Mouse (Mus musculus) hindbrain, embryonic 10.5 days (tissue): ENCODE measurements at regions not wholly inside any gene's neighbourhood (a gene's known extent, or its start where the extent isn't known, plus 50 kb on each side); places are given as distances from the start of the nearest gene placed in this dataset.

Experiments
- DNase-seq: peaks from one replicate; pipeline ENCODE4 v3.0.0-alpha.2; 2017; ENCODE audit warnings: low spot score
- H3K27ac ChIP-seq: fragments of 300-500 bp; sonication (generic); 2 replicates; pipeline ENCODE4 v1.5.1; 2016; ENCODE audit warnings: mild to moderate bottlenecking, moderate library complexity
- H3K27me3 ChIP-seq: fragments of 300-500 bp; sonication (generic); 2 replicates; pipeline ENCODE4 v1.6.1; 2016; ENCODE audit warnings: mild to moderate bottlenecking; ENCODE audit not compliant: poor library complexity, insufficient read depth, severe bottlenecking
- H3K36me3 ChIP-seq: fragments of 300-500 bp; sonication (generic); 2 replicates; pipeline ENCODE4 v1.6.1; 2016; ENCODE audit warnings: mild to moderate bottlenecking, moderate library complexity
- H3K4me1 ChIP-seq: fragments of 300-500 bp; sonication (generic); replicated peaks from 2 replicates; pipeline ENCODE4 v1.6.1; 2016; ENCODE audit warnings: mild to moderate bottlenecking
- H3K4me3 ChIP-seq: fragments of 300-500 bp; sonication (generic); 2 replicates; pipeline ENCODE4 v1.5.1; 2016; ENCODE audit warnings: mild to moderate bottlenecking, moderate library complexity
- H3K9me3 ChIP-seq: fragments of 300-500 bp; sonication (generic); 2 replicates; pipeline ENCODE4 v1.6.1; 2016; ENCODE audit warnings: mild to moderate bottlenecking, moderate library complexity
- WGBS: fragments of 180-500 bp; shearing (Covaris S2); methylation state at CpG from one replicate; pipeline ENCODE4 v1.1.7; 2016; 5-methylcytosine and 5-hydroxymethylcytosine counted together

GRCm38 (mm10) chr2:178987935-178988334, 454.3 kb upstream of the Cdh4 start:
- H3K36me3 ChIP-seq = no peaks in the 10 kb centered on the region
- no peak overlapping the region for H3K27ac ChIP-seq
- no peak overlapping the region for H3K4me3 ChIP-seq
- no peaks in the 10 kb centered on the region for H3K9me3 ChIP-seq
- H3K4me1 ChIP-seq = peaks cover 15% of the 10 kb centered on the region
- 72% methylated on average over 10 of the region's 10 CpGs for WGBS
- H3K27me3 ChIP-seq = 0 out of 2 replicates have a peak, but pooled peaks cover 9% of the 10 kb centered on the region
- DNase-seq = no peak

GRCm38 (mm10) chr2:178989291-178989690, 452.9 kb upstream of the Cdh4 start:
- Histone ChIP-seq H3K27ac (no peak overlapping the region), H3K4me1 (peaks cover 15% of the 10 kb centered on the region), H3K4me3 (no peak overlapping the region), H3K27me3 (no peaks in the 10 kb centered on the region), H3K9me3 (no peaks in the 10 kb centered on the region), H3K36me3 (no peaks in the 10 kb centered on the region)
- no peak for DNase-seq
- 82% methylated on average over 7 of the region's 7 CpGs for WGBS

- Histone ChIP-seq H3K4me3 (no peak overlapping the region), H3K9me3 (no peaks in the 10 kb centered on the region), H3K27ac (no peak overlapping the region), H3K4me1 (peaks cover 15% of the 10 kb centered on the region), H3K27me3 (no peaks in the 10 kb centered on the region), H3K36me3 (no peaks in the 10 kb centered on the region)
- peak; percentile 13 for DNase-seq
- 85% methylated on average over 1 of the region's 1 CpGs for WGBS
Observed at GRCm38 (mm10) chr2:178989784-178990183, 452.4 kb upstream of the Cdh4 start.

- Histone ChIP-seq H3K27ac (no peak overlapping the region), H3K9me3 (no peaks in the 10 kb centered on the region), H3K4me1 (peaks cover 15% of the 10 kb centered on the region), H3K4me3 (no peak overlapping the region), H3K27me3 (no peaks in the 10 kb centered on the region), H3K36me3 (no peaks in the 10 kb centered on the region)
- DNase-seq = no peak
- WGBS = 90% methylated on average over 4 of the region's 4 CpGs
Observed at GRCm38 (mm10) chr2:178990959-178991358, 451.3 kb upstream of the Cdh4 start.

GRCm38 (mm10) chr2:178992334-178993116, 449.7 kb upstream of the Cdh4 start:
- peaks cover 15% of the 10 kb centered on the region for H3K4me1 ChIP-seq
- H3K4me3 ChIP-seq = no peak overlapping the region
- no peaks in the 10 kb centered on the region for H3K36me3 ChIP-seq
- H3K27me3 ChIP-seq = no peaks in the 10 kb centered on the region
- WGBS = 66% methylated on average over 8 of the region's 8 CpGs
- DNase-seq = no peak
- peak overlapping the region; percentile 9; the same call in 1 of the 2 replicates for H3K27ac ChIP-seq
- H3K9me3 ChIP-seq = no peaks in the 10 kb centered on the region

- H3K36me3 ChIP-seq = no peaks in the 10 kb centered on the region
- WGBS = 78% methylated on average over 2 of the region's 2 CpGs
- DNase-seq = no peak
- H3K27ac ChIP-seq = no peak overlapping the region
- H3K9me3 ChIP-seq = no peaks in the 10 kb centered on the region
- H3K27me3 ChIP-seq = no peaks in the 10 kb centered on the region
- H3K4me1 ChIP-seq = peaks cover 12% of the 10 kb centered on the region
- H3K4me3 ChIP-seq = no peak overlapping the region
Observed at GRCm38 (mm10) chr2:178997921-178998320, 444.3 kb upstream of the Cdh4 start.

GRCm38 (mm10) chr2:179000448-179001081, 441.7 kb upstream of the Cdh4 start:
- H3K4me3 ChIP-seq = no peak overlapping the region
- DNase-seq = no peak
- WGBS = 81% methylated on average over 17 of the region's 17 CpGs
- H3K4me1 ChIP-seq = peaks cover 12% of the 10 kb centered on the region
- H3K9me3 ChIP-seq = no peaks in the 10 kb centered on the region
- no peaks in the 10 kb centered on the region for H3K36me3 ChIP-seq
- no peak overlapping the region for H3K27ac ChIP-seq
- H3K27me3 ChIP-seq = no peaks in the 10 kb centered on the region

GRCm38 (mm10) chr2:179007766-179008165, 434.5 kb upstream of the Cdh4 start:
- Histone ChIP-seq H3K27me3 (no peaks in the 10 kb centered on the region), H3K27ac (no peak overlapping the region), H3K9me3 (no peaks in the 10 kb centered on the region), H3K4me3 (no peak overlapping the region), H3K4me1 (peaks cover 14% of the 10 kb centered on the region), H3K36me3 (no peaks in the 10 kb centered on the region)
- WGBS = 89% methylated on average over 6 of the region's 6 CpGs
- no peak for DNase-seq

- H3K4me3 ChIP-seq = no peak overlapping the region
- no peaks in the 10 kb centered on the region for H3K36me3 ChIP-seq
- WGBS = 83% methylated on average over 6 of the region's 6 CpGs
- H3K27ac ChIP-seq = no peak overlapping the region
- H3K9me3 ChIP-seq = 0 out of 2 replicates have a peak, but pooled peaks cover 2% of the 10 kb centered on the region
- H3K4me1 ChIP-seq = peaks cover 20% of the 10 kb centered on the region
- no peaks in the 10 kb centered on the region for H3K27me3 ChIP-seq
- DNase-seq = no peak
Observed at GRCm38 (mm10) chr2:179013891-179014593, 428.2 kb upstream of the Cdh4 start.

- H3K36me3 ChIP-seq = no peaks in the 10 kb centered on the region
- H3K4me3 ChIP-seq = no peak overlapping the region
- no peak for DNase-seq
- no peaks in the 10 kb centered on the region for H3K9me3 ChIP-seq
- H3K4me1 ChIP-seq = peaks cover 8% of the 10 kb centered on the region
- no peak overlapping the region for H3K27ac ChIP-seq
- 67% methylated on average over 5 of the region's 5 CpGs for WGBS
- H3K27me3 ChIP-seq = no peaks in the 10 kb centered on the region
Observed at GRCm38 (mm10) chr2:179022675-179023194, 419.5 kb upstream of the Cdh4 start.

- Histone ChIP-seq H3K4me1 (peaks cover 8% of the 10 kb centered on the region), H3K4me3 (no peak overlapping the region), H3K9me3 (no peaks in the 10 kb centered on the region), H3K27me3 (no peaks in the 10 kb centered on the region), H3K27ac (no peak overlapping the region), H3K36me3 (no peaks in the 10 kb centered on the region)
- 89% methylated on average over 3 of the region's 3 CpGs for WGBS
- no peak for DNase-seq
Observed at GRCm38 (mm10) chr2:179024225-179024624, 418.0 kb upstream of the Cdh4 start.

GRCm38 (mm10) chr2:179033171-179033570, 409.1 kb upstream of the Cdh4 start:
- peaks cover 9% of the 10 kb centered on the region for H3K4me1 ChIP-seq
- no peak overlapping the region for H3K27ac ChIP-seq
- no peak overlapping the region for H3K4me3 ChIP-seq
- no peaks in the 10 kb centered on the region for H3K36me3 ChIP-seq
- no peaks in the 10 kb centered on the region for H3K27me3 ChIP-seq
- DNase-seq = no peak
- H3K9me3 ChIP-seq = no peaks in the 10 kb centered on the region
- 88% methylated on average over 2 of the region's 2 CpGs for WGBS

- Histone ChIP-seq H3K9me3 (no peaks in the 10 kb centered on the region), H3K4me3 (no peak overlapping the region), H3K27me3 (peaks cover 3% of the 10 kb centered on the region; the same call in 1 of the 2 replicates), H3K36me3 (no peaks in the 10 kb centered on the region), H3K4me1 (peaks cover 9% of the 10 kb centered on the region), H3K27ac (no peak overlapping the region)
- WGBS = 85% methylated on average over 6 of the region's 6 CpGs
- no peak for DNase-seq
Observed at GRCm38 (mm10) chr2:179035446-179035845, 406.8 kb upstream of the Cdh4 start.
